Mouse (Mus musculus): ENCODE measurements around the gene Dock3.

The Dock3 gene

DNA sequence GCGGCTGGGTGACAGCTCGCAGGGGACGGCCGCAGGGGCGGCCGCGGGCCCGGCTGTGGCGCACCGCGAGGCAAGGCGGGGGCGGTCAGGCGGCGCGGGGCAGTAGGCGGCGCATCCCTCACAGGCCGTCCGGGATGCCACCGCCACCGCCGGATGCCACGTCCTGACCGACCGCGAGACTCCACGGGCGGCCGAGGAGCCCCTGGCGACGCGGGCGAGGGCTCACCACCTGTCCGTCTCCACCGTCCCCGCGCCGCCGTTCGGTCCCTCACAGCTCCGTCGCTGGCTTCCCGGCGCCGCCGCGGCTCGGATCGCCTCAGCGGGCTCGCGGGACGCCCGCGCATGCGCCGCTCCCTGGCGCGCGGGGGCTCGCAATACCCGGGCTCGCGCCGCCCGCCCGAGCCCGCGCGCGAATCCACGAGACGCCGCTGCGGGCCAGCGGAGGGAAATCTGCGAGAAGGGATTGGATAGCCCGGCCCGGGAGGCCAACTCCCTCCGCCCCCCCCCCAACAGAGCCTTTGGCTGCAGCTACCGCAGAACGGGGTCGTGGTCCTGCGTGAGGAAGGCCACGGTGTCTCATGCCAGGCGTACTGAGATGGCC lies at the start of gene Dock3:
TSS of gene Dock3 (minus strand) at position 371 of the 601 bp plus-strand sequence.
- DNase-seq (ENCODE audit: low read depth, low spot score): peak; percentile 94

DNA sequence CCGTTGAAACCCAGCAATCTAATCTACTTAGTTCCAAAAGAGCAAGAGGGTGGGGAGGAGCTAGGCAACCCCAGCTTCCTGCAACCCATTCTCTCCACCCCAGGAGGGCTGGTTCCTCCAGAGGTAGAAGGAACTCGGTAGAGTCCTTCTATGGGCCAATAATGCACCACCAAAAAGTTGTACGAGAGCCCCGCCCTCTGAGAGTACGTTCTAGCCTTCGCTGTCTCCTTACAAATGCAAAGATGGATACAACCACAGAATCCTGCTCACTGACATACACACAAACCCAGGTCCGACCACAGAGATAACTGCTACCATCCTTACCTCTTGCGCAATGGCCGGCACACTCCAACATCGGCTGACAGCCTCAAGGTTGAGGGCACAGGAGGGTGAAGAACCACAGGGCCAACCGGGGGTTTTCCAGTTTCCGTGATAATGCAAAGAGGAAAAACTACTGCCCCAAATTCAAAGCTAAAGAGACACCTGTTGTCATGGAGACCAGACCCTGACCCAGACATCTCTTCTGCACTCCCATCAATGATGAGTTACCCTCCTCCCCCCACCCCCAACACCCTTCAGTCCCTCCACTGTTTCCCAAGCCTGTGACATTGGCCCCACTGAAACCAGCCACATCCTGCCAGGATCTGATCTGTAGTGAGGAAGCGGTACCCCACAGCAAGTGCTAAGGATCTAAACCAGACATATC lies 48.8 kb upstream of the Dock3 start:
- DNase-seq (ENCODE audit: low read depth, low spot score): no peak

DNA sequence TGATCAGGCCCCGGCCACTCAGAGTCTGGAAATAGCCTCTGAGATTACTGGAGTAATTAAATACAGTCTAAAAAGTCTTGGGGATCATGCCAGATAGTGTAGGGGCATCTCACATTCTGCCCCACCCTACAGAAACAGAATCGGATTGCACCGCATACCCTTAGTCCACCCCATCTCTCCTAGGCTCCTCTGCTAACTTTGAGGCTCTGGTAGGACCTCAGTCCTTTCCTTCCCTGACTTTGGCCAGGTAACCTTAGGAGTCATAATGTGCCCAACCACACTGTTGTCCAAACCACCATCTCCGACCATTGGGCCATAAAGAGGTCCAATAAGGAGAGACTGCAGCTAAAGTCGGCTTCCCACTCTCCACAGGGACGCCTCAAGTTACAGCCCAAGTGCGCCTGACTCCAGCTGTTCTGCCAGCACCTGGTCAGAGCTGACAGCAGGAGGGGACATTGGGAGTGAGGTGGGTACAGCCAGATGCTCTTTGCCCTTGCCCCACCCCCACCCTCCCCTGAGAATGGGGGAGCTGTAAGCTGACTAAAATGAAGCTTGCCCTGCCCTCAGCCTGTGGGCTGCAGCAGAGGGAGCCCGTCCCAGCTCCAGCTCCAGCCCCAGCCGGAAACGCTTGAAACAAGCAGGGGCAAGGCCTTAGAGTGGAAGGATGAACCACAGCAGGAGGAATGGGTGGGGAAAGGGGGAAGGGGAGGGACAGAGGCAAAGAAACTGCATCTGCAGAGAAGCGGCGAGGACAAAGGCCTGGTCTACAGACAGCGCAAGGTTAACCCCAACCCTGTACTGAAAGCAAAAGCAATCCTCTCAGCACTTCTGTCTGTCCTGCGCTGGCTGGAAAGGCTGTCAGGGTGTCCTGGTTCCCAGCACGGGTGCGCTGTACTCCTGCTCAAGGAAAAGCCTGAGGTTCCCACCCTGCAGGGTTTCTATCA lies 47.9 kb upstream of the Dock3 start:
- DNase-seq (ENCODE audit: low read depth, low spot score): no peak

DNA sequence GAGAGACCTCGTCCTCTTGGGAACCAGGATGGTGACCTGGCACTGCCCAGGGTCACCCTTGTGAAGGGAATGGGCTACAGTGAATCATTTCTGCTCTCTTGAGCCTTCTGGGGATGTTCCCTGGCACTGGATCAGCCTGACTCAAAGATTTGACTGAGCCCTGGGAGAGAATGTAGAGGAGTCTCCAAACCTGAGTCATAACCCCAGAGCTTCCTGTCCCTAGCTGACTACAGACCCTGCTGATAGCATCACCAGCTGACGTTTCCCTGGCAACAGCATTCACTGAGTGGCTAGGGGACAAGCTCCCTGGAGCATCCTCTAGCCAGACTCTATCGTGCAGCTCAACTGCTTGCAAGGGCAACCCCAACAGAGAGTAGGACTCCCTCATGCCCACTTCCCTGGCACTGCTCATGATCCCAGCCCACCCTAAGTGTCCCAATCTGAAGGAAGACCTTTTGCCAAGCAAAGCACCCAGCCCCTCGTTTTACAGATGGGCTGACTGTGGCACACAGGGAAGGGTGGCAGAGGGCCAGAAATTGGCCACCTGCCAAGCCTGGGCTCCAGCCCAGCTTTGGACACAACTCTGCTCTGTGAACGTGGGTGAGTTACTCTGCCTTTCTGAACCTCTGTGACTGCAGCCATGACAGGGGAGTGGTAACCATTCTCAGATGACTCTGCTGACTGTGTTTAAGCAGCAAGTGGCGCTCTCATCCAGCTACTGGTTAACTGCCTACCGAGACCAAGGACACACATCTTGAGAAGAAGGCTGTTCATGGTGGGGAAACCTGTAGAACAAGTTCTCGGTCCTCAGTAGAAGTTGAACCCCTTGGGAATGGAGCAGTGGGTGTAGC lies 47.0 kb upstream of the Dock3 start:
- peak; percentile 95 for DNase-seq (ENCODE audit: low read depth, low spot score)

DNA sequence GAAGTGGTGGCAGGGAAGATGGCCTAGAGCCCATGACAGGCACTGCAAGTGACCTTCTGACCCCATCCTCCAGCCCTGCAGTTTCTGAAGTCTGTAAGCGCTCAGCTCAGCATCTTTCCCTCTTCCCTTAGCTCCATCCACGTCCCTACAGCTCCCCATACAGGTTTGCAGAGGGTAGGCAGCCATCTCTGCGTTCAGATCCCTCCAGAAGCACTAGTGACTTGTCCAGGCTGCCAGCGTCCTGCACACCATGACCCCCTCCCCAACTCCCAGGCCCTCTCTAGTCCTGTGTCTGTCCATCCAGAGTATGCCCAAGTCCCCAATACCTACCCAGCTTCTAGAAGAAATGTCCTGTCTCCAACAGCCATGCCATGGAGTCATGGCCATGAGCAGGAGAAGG lies 46.4 kb upstream of the Dock3 start:
- DNase-seq (ENCODE audit: low read depth, low spot score): peak; percentile 88

DNA sequence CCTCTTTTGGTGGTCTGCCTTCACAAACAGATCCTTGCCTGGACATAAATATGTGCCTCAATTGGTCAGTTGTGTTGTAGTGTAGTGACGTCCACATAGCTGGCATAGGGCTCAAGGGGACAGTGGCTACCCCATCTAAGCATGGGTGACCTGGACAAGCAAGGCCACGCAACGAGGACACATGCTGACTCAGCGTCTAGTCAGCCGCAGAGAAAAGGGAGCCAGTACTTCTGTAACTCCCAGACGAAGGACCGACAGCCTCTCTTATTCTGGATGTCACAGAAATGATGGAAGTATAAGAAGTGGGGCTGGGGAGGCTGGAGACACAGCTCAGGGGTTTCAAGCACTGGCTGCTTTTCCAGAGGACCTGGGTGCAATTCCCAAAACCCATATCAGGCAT lies 45.9 kb upstream of the Dock3 start:
- DNase-seq (ENCODE audit: low read depth, low spot score): no peak

DNA sequence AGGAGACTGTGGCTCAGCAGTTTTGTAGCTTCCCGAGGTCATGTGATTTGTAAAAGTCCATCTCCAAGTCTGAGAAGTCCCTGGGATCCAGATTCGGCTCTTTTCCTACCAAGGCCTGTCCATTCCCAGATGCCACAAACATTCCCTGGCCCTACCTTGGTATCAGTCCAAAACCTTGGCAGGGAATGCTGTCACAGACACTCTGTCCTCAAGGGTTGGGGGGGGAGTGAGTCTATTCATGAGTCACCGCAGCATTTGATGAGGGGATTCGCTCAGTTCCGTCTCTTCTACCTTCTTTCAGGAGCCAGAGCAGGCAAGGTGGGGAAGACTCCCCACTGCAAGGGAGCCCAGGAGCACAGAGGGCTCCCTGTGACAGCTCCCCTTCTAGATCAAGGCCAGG lies 44.0 kb upstream of the Dock3 start:
- peak; percentile 58 for DNase-seq (ENCODE audit: low read depth, low spot score)

DNA sequence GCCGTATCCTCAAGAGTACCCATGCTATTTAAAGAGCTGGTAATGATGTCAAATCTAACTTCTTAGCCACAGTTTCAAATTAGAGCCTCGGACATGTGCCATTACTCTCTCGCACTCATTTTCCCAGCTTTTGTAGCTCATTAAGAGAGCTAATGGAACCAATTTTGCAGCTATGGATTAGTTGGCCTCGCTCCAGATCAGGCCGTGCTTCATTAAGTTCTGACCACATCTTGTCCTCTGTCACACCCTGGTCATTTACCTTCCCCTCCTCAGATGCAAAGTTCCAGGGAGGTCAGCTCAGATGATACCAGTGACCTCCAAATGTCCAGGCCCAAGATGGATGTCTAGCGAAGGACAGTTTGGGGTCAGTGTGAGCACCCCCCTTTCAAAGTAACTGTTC lies 43.0 kb upstream of the Dock3 start:
- DNase-seq (ENCODE audit: low read depth, low spot score): no peak

DNA sequence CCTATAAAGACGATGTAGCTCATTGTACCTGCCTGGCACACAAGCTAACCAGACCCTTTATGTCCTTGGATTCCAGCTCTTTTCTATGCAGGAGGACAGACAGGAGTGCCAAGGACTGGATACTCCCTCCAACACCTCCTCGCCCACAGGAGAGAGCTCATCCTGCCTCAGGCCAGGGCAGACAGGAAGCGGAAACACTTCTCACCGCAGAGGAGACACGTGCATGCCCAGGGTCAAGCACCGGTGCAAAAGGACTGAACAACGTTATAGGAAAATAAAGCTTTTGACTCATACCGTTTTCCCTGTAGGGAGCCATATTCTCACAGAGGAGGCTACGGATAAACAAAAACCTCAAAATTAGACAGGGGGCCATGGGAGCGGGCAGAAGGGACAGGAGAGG lies 41.5 kb upstream of the Dock3 start:
- DNase-seq (ENCODE audit: low read depth, low spot score): no peak

DNA sequence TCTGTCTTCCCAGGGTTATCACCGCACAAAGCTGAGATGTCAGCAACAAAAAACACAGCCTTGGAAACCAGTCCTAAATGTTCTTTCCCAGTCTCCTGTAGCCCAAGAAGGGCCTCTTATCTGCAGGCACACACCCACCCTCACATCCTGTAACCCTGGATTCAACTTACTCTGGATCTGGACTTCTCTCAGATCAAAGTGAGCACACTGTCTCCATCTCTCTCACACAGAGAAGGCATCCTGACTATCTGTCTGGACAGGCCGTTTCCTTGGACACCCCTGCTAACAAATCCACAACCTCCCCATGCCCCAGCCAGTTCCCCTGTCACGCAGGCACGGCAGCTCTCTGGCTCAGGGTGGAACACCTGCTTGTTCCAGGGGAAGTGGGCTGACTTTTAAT lies 40.6 kb upstream of the Dock3 start:
- DNase-seq (ENCODE audit: low read depth, low spot score): no peak

DNA sequence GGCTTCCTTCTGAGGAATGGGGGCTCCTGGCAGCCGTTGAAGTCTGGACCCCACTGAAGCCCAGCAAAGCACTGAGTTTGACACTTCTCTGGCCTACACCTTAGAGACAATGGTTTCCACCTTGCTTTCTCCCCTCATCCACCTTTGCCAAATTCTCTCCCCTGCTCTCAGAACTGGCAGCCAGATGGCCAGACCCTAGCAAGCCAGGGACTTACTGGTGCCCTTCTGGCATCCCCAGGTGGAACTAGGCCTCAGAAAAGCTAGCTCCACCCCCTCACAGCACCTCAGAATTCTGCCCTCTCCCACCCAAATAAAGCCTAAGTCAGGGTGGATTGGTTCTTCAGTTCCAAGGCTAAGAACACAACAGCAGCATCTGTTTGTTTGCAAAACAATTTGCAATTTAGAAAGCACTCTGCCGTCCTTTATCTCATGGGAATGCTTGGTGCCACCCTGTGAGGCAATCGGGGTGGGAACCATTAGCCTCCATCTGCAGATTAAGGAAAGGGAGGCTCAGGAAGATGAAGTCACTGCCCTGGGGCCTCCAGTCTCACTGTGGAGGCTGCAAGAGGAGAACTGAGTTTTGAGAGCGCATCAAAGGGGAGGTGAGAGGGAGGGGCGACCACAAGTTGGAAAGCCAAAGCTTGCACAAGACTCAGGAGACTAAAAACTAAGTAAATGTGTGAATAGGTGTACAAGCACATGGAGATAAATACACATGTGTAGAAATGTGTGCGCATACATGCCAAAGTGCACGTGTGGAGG lies 39.6 kb upstream of the Dock3 start:
- DNase-seq (ENCODE audit: low read depth, low spot score): peak; percentile 51

DNA sequence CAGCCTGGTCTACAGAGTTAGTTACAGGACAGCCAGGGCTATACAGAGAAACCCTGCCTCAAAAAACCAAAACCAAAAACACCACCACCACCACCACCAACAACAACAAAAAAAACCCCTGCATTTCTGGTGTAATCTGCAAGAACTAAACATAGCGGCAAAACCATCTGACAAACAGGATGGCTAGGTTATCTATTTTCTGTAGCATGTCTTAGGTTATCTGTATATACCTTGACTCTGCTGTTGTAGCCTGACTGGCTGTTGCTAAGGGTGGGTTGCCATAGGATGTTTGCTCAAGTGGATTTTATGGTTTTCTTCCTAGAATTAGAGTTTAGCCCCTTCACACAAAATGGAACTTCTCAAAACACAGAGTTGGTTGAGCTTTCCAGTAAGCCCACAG lies 38.1 kb upstream of the Dock3 start:
- DNase-seq (ENCODE audit: low read depth, low spot score): no peak

DNA sequence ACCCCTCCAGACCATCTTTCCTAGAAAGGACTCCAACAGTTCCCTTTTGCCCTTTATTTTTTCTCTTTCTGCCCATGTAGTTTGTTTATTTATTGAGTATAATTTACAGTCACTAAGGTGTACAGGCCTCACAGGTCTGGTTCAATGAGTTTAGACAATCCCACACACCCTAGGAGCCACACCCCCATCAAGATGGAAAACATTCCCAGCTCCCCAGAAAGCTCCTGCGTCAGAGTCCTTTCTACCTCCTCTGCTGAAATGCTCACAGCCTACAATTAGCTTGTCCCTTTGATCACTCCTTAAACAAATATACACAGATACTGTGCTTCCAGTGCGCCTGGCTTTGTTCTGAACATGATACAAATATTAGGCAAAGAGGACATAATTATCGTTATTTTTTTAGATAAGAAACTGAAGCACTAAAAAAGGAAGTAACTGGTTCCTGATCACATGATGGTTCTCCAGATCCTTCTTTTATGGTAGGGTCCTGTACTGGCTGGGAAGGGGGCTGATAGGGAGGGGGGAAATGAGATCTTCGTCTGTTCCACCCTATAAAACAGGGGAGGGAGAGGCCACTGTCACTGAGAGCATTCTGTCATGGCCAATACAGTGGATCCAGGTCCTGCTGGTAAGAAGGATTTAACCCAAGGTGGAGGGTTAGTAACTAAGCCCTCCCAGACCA lies 36.2 kb upstream of the Dock3 start:
- peak; percentile 64 for DNase-seq (ENCODE audit: low read depth, low spot score)

DNA sequence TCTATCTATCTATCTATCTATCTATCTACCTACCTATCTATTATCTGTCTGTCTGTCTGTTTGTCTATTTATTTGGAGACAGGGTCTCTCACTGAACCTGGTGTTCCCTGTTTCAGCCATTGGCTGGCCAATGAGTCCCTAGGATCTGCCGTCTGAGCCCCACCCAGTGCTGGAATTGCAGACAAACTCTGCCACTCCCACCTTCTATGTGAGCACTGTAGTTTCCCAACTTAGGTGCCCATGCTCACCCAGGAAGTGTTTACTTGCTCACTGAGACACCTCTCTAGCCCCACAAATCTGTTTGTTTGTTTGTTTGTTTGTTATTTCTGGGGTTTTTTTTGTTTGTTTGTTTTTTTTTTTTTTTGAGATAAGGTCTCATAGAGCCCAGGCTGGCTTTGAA lies 35.3 kb upstream of the Dock3 start:
- no peak for DNase-seq (ENCODE audit: low read depth, low spot score)

DNA sequence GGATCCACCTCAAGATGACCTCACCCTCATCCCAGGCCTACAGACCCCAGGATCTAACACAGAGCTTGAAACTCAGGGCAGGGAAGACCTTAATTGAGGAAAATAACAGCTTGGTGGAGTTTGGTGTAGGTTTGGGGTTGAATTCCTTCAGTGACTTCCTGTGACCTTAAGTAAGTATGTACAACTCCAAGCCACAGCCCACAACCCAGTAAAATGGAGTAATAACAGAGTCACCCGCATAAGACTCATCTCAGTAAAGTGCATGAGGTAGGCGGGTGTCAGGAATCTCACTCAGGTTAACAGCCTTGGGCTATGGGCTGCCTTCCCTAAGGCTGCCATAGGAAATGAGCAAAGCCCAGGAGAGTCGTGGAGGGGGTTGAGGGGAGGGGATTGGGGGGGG lies 33.0 kb upstream of the Dock3 start:
- no peak for DNase-seq (ENCODE audit: low read depth, low spot score)

DNA sequence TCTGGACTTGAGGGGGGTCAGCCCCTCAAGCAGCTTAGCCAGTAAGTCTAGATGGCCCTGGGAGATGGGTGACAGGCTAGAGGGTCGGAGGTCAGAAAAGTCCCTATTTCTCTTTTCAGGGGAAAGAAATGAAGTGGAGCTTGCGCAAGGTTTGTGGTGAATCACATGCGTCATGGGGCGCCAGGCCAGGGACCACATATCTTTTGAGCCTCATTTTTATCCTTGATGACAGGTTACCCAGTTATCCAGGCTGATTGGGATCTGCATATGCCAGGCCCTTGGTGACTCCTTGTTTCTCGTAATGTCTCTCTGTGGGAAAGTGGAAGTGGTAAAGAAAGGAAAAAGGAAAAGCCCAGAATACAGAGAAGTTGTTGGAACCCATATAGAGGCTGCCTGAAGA lies 32.2 kb upstream of the Dock3 start:
- no peak for DNase-seq (ENCODE audit: low read depth, low spot score)

DNA sequence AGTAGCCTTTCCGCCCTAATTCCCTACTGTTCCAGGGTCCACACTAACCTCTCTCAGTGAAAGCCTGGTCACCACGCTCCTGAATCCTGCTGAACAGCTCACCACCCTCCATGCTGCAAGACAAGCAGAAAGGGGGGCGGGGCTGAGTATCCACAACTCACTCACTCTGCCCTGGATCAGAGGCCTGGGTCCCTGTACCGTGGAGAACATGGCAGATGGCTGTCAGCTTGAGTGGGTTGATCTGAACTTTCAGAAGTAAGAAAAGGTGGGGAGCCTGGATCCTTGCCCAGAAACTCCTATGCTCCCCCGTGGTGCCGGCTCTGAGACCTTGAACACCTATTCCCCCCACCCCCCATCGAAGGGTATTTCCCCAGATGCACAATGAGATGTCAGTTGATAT lies 30.7 kb upstream of the Dock3 start:
- DNase-seq (ENCODE audit: low read depth, low spot score): peak; percentile 59

DNA sequence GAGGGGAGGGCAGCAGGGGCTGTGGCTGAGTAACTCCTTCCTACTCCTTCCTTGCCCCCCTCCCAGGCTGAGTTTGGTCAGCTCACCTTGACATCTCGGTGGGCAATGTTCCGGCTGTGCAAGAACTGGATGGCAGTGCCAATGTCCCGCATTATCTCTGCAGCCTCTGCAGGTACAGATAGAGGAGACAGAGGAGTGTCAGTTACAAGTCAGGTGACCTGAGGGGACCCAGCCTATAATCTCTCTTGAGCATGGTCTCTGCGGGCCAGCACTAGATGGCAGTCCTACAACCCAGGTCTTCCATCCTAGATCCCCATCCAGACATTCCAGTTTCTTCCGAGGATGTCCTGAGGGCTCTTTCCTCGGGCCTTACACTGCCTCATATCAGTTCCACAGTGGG lies 30.1 kb upstream of the Dock3 start:
- no peak for DNase-seq (ENCODE audit: low read depth, low spot score)

DNA sequence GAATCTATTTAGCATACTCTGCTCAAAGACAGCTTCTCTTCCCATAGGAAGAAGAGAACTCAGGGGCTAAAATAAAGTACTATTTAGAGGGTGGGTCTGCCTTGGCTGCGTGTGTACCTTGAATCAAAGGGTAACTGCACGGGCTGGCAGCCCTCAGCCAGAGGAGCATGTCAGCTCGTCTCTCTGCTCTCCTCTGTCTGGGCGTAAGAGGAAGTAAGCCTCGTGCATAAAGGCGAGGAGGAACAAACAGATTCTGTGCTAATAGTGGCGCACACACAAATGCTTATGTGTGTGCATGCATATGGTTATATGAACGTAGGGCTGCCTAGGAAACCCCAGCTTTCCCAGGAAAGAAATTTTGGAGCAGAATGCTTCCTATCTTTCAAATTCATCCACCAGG lies 29.1 kb upstream of the Dock3 start:
- peak; percentile 70 for DNase-seq (ENCODE audit: low read depth, low spot score)

DNA sequence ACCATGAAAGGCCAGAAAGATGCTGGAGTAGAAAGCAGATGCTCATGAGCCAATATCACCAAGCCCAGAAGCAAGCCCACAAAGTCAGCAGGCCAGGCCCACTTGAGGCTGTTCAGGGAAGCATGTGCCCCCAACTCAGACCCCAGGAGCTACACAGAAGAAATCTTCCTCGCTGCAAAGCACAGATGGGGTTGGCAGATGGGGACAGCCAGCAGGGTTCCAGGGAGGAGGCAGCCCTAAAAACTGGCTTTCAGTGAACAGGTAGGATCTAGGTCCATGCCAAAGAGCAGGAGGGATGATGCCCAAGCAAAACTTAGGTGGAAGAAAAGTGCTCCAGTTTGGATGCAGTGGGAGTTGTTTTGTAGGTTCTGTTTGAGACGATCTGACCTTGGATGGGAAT lies 28.7 kb upstream of the Dock3 start:
- peak; percentile 86 for DNase-seq (ENCODE audit: low read depth, low spot score)
